Mouse (Mus musculus): ENCODE measurements at regions not wholly inside any gene's neighbourhood (a gene's known extent, or its start where the extent isn't known, plus 50 kb on each side); places are given as distances from the start of the nearest gene placed in this dataset.
"Not testable (repeated sequence)": the region's sequence is repeated elsewhere in the genome, so short reads cannot be mapped to it uniquely, and the experiment has no call there.

DNA sequence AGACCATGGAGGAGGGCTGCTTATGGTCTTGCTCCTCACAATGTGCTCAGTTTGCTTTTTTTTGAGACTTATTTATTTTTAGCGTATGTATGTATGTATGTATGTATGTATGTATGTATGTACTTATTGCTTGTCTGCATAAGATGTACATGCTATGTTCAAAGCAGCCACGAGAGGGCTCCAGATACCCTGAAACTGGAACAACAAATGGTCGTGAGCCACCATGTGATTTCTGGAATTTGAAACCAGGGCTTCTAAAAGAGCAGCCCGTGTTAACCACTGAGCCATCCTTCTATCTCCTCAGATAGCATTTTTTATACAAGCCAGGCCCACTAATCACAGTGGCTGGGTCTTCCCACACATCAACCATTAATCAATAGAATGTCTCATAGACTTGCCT is 611.2 kb downstream of the 5730507C01Rik start:
- no peak for DNase-seq (ENCODE audit: low spot score)

- no peak for DNase-seq (ENCODE audit: low spot score)
Observed at GRCm38 (mm10) chr12:19175631-19176030, 661.3 kb downstream of the 5730507C01Rik start.

- DNase-seq (ENCODE audit: low spot score) = no peak
Observed at GRCm38 (mm10) chr12:19192396-19192795, 678.1 kb downstream of the 5730507C01Rik start.

DNA sequence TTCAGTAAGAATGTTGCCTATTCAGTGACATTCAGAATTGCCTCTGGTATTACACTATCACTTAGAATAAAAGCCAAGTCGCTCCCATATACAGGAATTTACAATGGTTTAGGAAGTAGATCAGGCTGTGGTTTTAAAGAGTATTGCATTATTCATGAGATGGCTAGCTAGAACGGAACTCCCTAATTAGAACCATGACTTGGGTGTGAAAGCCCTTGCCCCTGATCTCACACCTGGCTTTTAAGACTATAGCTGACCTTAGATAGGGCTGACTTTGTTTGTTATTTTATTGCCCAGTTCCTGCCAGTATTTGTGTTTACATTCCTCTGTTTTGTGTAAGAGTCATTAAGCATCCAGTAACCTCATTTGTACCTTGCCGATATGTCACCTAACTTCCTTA is 678.7 kb downstream of the 5730507C01Rik start:
- DNase-seq (ENCODE audit: low spot score) = not testable (repeated sequence)

DNA sequence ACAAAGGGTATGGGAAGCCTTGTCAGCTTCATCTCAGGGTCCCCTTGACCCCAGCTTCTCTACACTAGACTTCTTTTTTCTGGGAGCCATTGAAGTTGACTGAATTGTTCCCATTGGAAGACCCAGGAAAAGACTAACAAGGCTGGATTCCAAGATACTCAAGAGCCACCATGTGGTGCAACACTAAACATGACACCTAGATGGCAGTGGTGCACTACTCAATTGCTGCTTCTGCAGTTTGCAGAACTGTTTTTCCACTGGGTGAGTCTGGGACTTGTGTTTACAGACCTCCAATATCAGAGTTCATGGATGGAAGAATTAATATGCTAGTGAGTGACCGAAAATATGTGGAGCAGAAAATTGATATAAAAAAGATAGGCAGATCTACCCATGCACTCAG is 709.7 kb downstream of the 5730507C01Rik start:
- DNase-seq (ENCODE audit: low spot score) = not testable (repeated sequence)

DNA sequence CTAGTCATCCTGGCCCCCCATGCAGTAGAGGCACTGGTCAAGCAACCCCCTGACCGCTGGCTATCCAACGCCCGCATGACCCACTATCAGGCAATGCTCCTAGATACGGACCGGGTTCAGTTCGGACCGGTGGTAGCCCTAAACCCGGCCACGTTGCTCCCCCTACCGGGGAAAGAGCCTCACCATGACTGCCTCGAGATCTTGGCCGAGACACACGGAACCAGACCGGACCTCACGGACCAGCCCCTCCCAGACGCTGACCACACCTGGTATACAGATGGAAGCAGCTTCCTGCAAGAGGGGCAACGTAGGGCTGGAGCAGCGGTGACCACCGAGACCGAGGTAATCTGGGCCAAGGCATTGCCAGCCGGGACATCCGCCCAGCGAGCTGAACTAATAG is 707.6 kb upstream of the Gm21863 start:
- peak; percentile 22 for DNase-seq (ENCODE audit: low spot score)

GRCm38 (mm10) chr12:19288271-19288890 is 665.9 kb upstream of the Gm21863 start:
- not testable (repeated sequence) for DNase-seq (ENCODE audit: low spot score)

DNA sequence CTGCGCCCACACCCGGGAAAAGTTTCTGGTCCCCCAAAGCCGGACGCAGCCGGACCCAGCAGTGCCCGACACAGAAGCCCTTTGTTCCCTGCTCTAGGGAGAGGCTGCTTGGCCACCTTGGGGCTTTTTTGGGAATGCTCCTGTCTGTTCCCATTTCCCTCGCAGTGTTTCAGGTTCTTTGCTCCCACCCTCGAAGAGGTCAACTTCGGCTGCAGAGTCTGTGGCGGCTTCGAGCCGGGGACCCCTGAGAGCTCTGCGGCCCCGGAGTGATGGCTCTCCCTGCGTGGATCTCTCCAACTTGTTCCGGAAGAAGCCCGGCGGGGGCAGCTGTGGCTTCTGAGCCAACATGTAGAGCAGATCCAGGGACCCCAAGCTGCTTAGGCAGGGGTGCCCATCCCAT is 665.3 kb upstream of the Gm21863 start:
- DNase-seq (ENCODE audit: low spot score) = not testable (repeated sequence)

- DNase-seq (ENCODE audit: low spot score) = not testable (repeated sequence)
Observed at GRCm38 (mm10) chr12:19292068-19292770, 662.1 kb upstream of the Gm21863 start.

All from retina, embryonic 14.5 days (tissue).